Mouse (Mus musculus): Measurements from ENCODE around the gene Kif23. TPM values are rescaled to one million over a fixed set of nuclear protein-coding genes. Genes with fewer than 3 reads are reported as not detected.

The Kif23 gene
- polyA plus RNA-seq, 1 experiment from 2014 or later, result 140 TPM

DNA sequence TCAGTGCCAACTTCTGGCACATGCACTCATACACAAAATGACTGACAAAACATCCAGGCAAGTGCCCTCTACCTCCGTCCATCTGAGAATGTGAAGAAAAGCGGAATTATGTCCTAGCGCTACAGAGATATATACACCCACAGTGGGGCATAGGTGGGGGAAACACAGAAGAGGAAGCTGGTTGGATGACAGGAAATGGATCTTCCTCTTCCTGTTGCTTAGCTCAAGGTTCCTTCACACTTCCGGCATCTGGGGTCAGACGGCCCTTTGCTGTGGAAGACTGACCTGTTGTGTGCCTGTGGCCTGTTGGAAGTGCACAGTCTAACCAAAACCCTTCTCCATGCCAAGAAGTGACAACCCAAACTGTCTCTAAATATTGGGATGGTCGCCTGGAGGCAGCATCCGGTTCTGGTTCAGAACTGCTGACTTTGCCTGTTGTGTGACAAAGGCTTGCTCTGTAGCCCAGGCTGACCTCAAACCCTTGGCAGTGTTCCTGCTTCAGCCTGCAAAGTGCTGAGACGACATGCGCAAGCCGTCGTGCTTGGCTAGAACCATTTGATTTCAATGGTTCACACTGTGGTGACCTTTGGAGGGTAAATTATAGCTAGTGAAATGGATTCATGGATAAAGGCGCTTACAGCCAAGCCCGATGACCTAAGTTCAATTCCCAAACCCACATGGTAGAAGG lies 30.8 kb upstream of the Kif23 start:
- Histone ChIP-seq H3K4me2 (replicated peaks; ENCODE audit: low read depth, low read length) (no peak overlapping the region), H3K36me3 (ENCODE audit: control insufficient read depth, insufficient read depth, low read length) (no peaks in the 10 kb centered on the region), H3K27ac (ENCODE audit: low read length) (no peak overlapping the region), H3K9me3 (ENCODE audit: control insufficient read depth, low read depth, low read length) (no peaks in the 10 kb centered on the region), H3K4me1 (ENCODE audit: control insufficient read depth, insufficient read depth, low read length) (no peaks in the 10 kb centered on the region), H3K4me3 (ENCODE audit: low read depth, low read length) (no peak overlapping the region), H3K9ac (replicated peaks; ENCODE audit: low read depth, low read length) (no peak overlapping the region), H3K27me3 (ENCODE audit: control insufficient read depth, insufficient read depth, low read length) (no peaks in the 10 kb centered on the region)
- WGBS, result 82% methylated on average over 13 of the region's 13 CpGs
- ATAC-seq (ENCODE audit: insufficient number of reproducible peaks, insufficient read depth, low FRiP score, low read depth), result no peak

DNA sequence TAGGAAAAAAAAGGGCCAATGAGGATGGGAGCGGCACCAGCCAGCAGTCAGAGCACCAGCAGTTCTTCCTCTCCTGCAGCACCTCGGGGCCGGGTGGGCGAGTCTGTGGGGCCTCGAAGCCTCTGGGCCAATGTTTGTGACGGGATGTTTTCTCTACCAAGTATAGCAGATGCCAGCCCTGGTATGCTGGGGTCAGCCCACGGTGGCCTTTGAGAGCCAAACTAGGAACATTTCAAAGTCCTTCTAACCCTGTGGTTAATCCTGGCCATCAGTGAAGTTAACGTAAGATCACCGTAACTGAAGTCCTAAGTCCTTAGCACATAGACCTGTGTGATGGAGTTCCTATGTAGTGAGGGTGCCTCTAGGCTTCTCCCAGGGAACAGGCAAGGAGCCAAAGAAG lies 25.5 kb upstream of the Kif23 start:
- Histone ChIP-seq H3K27ac (ENCODE audit: low read length) (no peak overlapping the region), H3K9ac (replicated peaks; ENCODE audit: low read depth, low read length) (no peak overlapping the region), H3K9me3 (ENCODE audit: control insufficient read depth, low read depth, low read length) (no peaks in the 10 kb centered on the region), H3K4me2 (replicated peaks; ENCODE audit: low read depth, low read length) (no peak overlapping the region), H3K4me1 (ENCODE audit: control insufficient read depth, insufficient read depth, low read length) (0 out of 2 replicates have a peak, but pooled peaks cover 4% of the 10 kb centered on the region), H3K4me3 (ENCODE audit: low read depth, low read length) (no peak overlapping the region), H3K27me3 (ENCODE audit: control insufficient read depth, insufficient read depth, low read length) (no peaks in the 10 kb centered on the region), H3K36me3 (ENCODE audit: control insufficient read depth, insufficient read depth, low read length) (no peaks in the 10 kb centered on the region)
- ATAC-seq (ENCODE audit: insufficient number of reproducible peaks, insufficient read depth, low FRiP score, low read depth), result no peak
- 51% methylated on average over 9 of the region's 9 CpGs for WGBS

GRCm38 (mm10) chr9:61971045-61971444 lies 24.5 kb upstream of the Kif23 start:
- H3K4me2 ChIP-seq (replicated peaks; ENCODE audit: low read depth, low read length), result no peak overlapping the region
- no peaks in the 10 kb centered on the region for H3K36me3 ChIP-seq (ENCODE audit: control insufficient read depth, insufficient read depth, low read length)
- H3K27me3 ChIP-seq (ENCODE audit: control insufficient read depth, insufficient read depth, low read length), result no peaks in the 10 kb centered on the region
- no peak for ATAC-seq (ENCODE audit: insufficient number of reproducible peaks, insufficient read depth, low FRiP score, low read depth)
- no peak overlapping the region for H3K4me3 ChIP-seq (ENCODE audit: low read depth, low read length)
- WGBS, result 50% methylated on average over 3 of the region's 3 CpGs
- no peak overlapping the region for H3K9ac ChIP-seq (replicated peaks; ENCODE audit: low read depth, low read length)
- H3K4me1 ChIP-seq (ENCODE audit: control insufficient read depth, insufficient read depth, low read length), result 0 out of 2 replicates have a peak, but pooled peaks cover 4% of the 10 kb centered on the region
- H3K9me3 ChIP-seq (ENCODE audit: control insufficient read depth, low read depth, low read length), result no peaks in the 10 kb centered on the region
- H3K27ac ChIP-seq (ENCODE audit: low read length), result no peak overlapping the region

DNA sequence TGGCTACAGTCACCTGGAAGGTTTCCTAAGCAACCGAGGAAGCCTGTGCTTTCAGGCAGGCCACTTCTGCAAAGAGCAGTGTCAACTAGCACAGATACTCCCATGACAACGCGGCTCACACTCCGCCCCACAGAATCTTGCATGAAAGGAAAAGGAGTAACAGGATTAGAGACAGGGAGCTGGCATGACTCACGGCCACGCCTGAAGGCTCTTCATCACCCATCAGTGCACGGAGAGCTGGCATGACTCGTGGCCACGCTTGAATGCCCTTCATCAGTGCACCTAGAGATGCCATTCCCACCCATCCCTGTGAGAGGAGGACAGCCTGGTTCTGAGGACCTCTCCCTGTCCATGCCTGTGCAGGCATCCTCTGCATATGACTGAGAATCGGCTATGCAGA lies 20.8 kb upstream of the Kif23 start:
- Histone ChIP-seq H3K4me3 (ENCODE audit: low read depth, low read length) (no peak overlapping the region), H3K4me2 (replicated peaks; ENCODE audit: low read depth, low read length) (no peak overlapping the region), H3K9ac (replicated peaks; ENCODE audit: low read depth, low read length) (no peak overlapping the region), H3K36me3 (ENCODE audit: control insufficient read depth, insufficient read depth, low read length) (no peaks in the 10 kb centered on the region), H3K4me1 (ENCODE audit: control insufficient read depth, insufficient read depth, low read length) (0 out of 2 replicates have a peak, but pooled peaks cover 4% of the 10 kb centered on the region), H3K27ac (ENCODE audit: low read length) (no peak overlapping the region), H3K9me3 (ENCODE audit: control insufficient read depth, low read depth, low read length) (no peaks in the 10 kb centered on the region), H3K27me3 (ENCODE audit: control insufficient read depth, insufficient read depth, low read length) (no peaks in the 10 kb centered on the region)
- 72% methylated on average over 10 of the region's 10 CpGs for WGBS
- no peak for ATAC-seq (ENCODE audit: insufficient number of reproducible peaks, insufficient read depth, low FRiP score, low read depth)

- no peak overlapping the region for H3K9ac ChIP-seq (replicated peaks; ENCODE audit: low read depth, low read length)
- no peak overlapping the region for H3K27ac ChIP-seq (ENCODE audit: low read length)
- H3K27me3 ChIP-seq (ENCODE audit: control insufficient read depth, insufficient read depth, low read length), result no peaks in the 10 kb centered on the region
- H3K9me3 ChIP-seq (ENCODE audit: control insufficient read depth, low read depth, low read length), result no peaks in the 10 kb centered on the region
- peaks cover under 1% of the 10 kb centered on the region; the same call in 1 of the 2 replicates for H3K4me1 ChIP-seq (ENCODE audit: control insufficient read depth, insufficient read depth, low read length)
- WGBS, result 88% methylated on average over 7 of the region's 7 CpGs
- ATAC-seq (ENCODE audit: insufficient number of reproducible peaks, insufficient read depth, low FRiP score, low read depth), result no peak
- H3K4me3 ChIP-seq (ENCODE audit: low read depth, low read length), result no peak overlapping the region
- no peaks in the 10 kb centered on the region for H3K36me3 ChIP-seq (ENCODE audit: control insufficient read depth, insufficient read depth, low read length)
- H3K4me2 ChIP-seq (replicated peaks; ENCODE audit: low read depth, low read length), result no peak overlapping the region
Measured at GRCm38 (mm10) chr9:61965987-61966386, 19.4 kb upstream of the Kif23 start.

DNA sequence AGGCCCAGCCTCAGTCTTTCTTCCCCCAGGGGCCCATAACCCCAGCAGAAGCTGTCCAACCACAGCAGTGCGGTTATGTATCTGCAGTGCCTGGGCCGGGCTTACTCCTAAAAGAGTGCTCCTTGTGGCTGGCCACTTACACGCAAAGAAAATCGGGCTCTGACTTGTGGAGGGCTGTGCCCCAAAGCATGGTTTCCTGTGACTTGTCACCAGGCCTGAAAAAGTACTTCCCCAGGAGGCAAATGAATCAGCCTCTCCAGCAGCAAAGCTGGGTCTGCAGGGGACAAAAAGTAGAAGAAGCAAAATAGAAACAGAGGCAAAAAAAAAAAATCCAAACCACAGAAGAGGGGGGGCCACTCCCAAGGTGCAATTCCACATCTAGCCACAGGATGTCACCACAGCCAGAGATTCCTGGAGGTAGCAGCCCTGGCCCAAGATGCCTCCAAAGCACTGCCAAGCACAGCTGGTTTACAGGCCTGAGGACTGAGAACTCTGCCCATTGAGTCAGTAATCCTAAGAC lies 18.9 kb upstream of the Kif23 start:
- WGBS, result 43% methylated on average over 4 of the region's 4 CpGs

GRCm38 (mm10) chr9:61963356-61963755 lies 16.8 kb upstream of the Kif23 start:
- H3K4me2 ChIP-seq (replicated peaks; ENCODE audit: low read depth, low read length), result no peak overlapping the region
- no peaks in the 10 kb centered on the region for H3K9me3 ChIP-seq (ENCODE audit: control insufficient read depth, low read depth, low read length)
- no peak overlapping the region for H3K9ac ChIP-seq (replicated peaks; ENCODE audit: low read depth, low read length)
- no peak overlapping the region for H3K4me3 ChIP-seq (ENCODE audit: low read depth, low read length)
- no peaks in the 10 kb centered on the region for H3K36me3 ChIP-seq (ENCODE audit: control insufficient read depth, insufficient read depth, low read length)
- no peak for ATAC-seq (ENCODE audit: insufficient number of reproducible peaks, insufficient read depth, low FRiP score, low read depth)
- H3K4me1 ChIP-seq (ENCODE audit: control insufficient read depth, insufficient read depth, low read length), result no peaks in the 10 kb centered on the region; the same call in 1 of the 2 replicates
- no peak overlapping the region for H3K27ac ChIP-seq (ENCODE audit: low read length)
- 79% methylated on average over 6 of the region's 6 CpGs for WGBS
- no peaks in the 10 kb centered on the region for H3K27me3 ChIP-seq (ENCODE audit: control insufficient read depth, insufficient read depth, low read length)

More for the DNA sequence above, 18.9 kb upstream of the Kif23 start:
- no peaks in the 10 kb centered on the region for H3K27me3 ChIP-seq (ENCODE audit: control insufficient read depth, insufficient read depth, low read length)
- no peak overlapping the region for H3K4me3 ChIP-seq (ENCODE audit: low read depth, low read length)
- H3K27ac ChIP-seq (ENCODE audit: low read length), result no peak overlapping the region
- ATAC-seq (ENCODE audit: insufficient number of reproducible peaks, insufficient read depth, low FRiP score, low read depth), result 0 out of 2 replicates have a peak, but pooled peaks have one; percentile 33
- H3K4me1 ChIP-seq (ENCODE audit: control insufficient read depth, insufficient read depth, low read length), result no peaks in the 10 kb centered on the region; the same call in 1 of the 2 replicates
- no peaks in the 10 kb centered on the region for H3K9me3 ChIP-seq (ENCODE audit: control insufficient read depth, low read depth, low read length)
- no peak overlapping the region for H3K4me2 ChIP-seq (replicated peaks; ENCODE audit: low read depth, low read length)
- H3K9ac ChIP-seq (replicated peaks; ENCODE audit: low read depth, low read length), result no peak overlapping the region
- H3K36me3 ChIP-seq (ENCODE audit: control insufficient read depth, insufficient read depth, low read length), result no peaks in the 10 kb centered on the region

- no peak overlapping the region for H3K4me3 ChIP-seq (ENCODE audit: low read depth, low read length)
- no peak overlapping the region for H3K4me2 ChIP-seq (replicated peaks; ENCODE audit: low read depth, low read length)
- H3K27ac ChIP-seq (ENCODE audit: low read length), result no peak overlapping the region; the same call in 1 of the 2 replicates
- H3K27me3 ChIP-seq (ENCODE audit: control insufficient read depth, insufficient read depth, low read length), result no peaks in the 10 kb centered on the region
- H3K9ac ChIP-seq (replicated peaks; ENCODE audit: low read depth, low read length), result no peak overlapping the region
- no peak for ATAC-seq (ENCODE audit: insufficient number of reproducible peaks, insufficient read depth, low FRiP score, low read depth)
- H3K9me3 ChIP-seq (ENCODE audit: control insufficient read depth, low read depth, low read length), result no peaks in the 10 kb centered on the region
- WGBS, result 89% methylated on average over 4 of the region's 4 CpGs
- no peaks in the 10 kb centered on the region; the same call in 1 of the 2 replicates for H3K4me1 ChIP-seq (ENCODE audit: control insufficient read depth, insufficient read depth, low read length)
- no peaks in the 10 kb centered on the region for H3K36me3 ChIP-seq (ENCODE audit: control insufficient read depth, insufficient read depth, low read length)
Measured at GRCm38 (mm10) chr9:61961181-61961580, 14.6 kb upstream of the Kif23 start.

Data from stomach, embryonic 14.5 days (tissue).